Mouse (Mus musculus): ENCODE data around the gene Acads. TPM values are rescaled to one million over a fixed set of nuclear protein-coding genes. Genes with fewer than 3 reads are reported as not detected.

Acads gene
- polyA plus RNA-seq, 1 experiment from 2014 or later = 43.6 TPM

DNA sequence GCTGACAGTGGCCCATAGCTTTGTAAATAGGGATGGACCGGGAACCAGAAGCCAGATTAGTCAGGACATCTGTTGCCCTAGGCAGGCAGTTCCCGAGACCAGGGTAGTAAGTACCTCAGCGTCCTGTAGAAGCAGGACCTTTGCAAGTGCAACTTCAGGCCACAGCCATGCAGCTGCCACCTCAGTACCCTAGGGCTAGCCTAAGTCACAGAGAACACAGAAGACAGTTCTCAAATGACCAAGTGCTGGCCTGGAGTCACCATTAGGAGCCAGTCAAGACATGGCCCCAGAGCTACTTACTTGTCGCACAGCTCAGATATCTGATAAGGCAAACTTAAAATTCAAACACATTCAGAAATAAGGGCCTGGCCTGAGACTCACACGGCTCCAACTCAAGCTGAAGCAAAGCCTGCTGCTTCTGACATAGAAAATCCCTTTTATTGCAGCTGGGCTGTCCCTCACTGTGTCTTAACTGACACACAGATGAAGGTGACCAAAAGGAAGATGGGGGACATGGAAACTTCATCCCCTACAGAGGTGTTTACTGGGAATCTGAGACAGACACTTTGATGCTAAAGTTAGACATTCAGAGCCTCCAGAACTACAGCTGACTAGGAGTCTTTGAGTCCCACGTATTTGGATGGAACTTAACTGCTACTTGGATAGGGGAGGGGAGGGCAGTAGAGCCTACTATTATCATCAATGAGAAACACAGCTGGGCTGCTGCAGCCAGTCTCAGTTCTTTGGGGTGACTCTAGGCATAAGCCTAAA lies 27.0 kb upstream of the Acads start:
- no peaks in the 10 kb centered on the region for H3K4me1 ChIP-seq (ENCODE audit: insufficient read depth, low read depth, low read length)
- H3K4me2 ChIP-seq (replicated peaks; ENCODE audit: low read depth, low read length) = no peak overlapping the region
- H3K9me3 ChIP-seq (ENCODE audit: low read length) = no peaks in the 10 kb centered on the region
- TF ChIP-seq CTCF (IDR thresholded peaks at IDR 0.05) (no peak), EP300 (IDR thresholded peaks at IDR 0.05) (no peak)
- DNase-seq (ENCODE audit: low spot score) (no peak), ATAC-seq (no peak)
- WGBS = 77% methylated on average over 6 of the region's 6 CpGs
- H3K27ac ChIP-seq (ENCODE audit: low read length) = no peak overlapping the region
- H3K9ac ChIP-seq (replicated peaks; ENCODE audit: low read depth) = no peak overlapping the region
- H3K27me3 ChIP-seq (replicated peaks; ENCODE audit: insufficient read depth, low read length) = no peaks in the 10 kb centered on the region
- no peak overlapping the region for H3K4me3 ChIP-seq (ENCODE audit: low read depth, low read length)
- H3K36me3 ChIP-seq (ENCODE audit: insufficient read depth, low read length) = peaks cover 34% of the 10 kb centered on the region

DNA sequence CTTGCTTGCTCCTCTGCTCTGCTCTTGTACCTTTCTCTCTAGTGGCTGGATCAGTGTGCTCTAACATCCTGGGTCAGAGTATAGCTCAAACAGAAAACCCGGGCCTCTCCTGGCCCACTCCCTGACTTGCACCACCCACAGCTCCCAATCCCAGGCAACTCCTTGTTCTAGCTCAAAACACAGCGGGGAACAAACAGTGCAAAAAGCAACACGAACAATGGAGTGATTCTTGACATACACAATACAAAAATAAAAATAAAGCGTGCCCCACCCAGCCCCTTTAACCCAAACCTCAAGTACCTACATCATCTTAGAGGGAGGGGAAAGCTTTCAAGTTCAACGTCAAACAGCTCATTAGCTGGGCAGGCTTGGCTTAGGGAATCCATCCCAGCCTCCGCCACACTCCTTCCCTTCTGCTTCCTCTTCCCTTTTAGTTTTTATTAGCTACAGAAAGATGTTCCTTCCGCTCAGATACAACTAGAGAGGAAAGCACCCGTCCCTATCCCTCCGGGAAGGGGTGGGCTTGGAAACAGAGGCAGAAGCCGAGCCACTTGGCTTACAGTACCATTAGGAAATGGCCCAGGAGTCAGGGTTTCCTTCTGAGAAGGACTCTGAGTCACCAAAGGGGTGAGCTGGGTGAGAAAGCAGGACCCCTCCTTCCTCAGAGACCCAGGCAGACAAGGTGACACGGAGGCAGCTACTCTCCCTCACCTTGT lies 26.3 kb upstream of the Acads start:
- H3K4me3 ChIP-seq (ENCODE audit: low read depth, low read length) = no peak overlapping the region
- no peak overlapping the region for H3K4me2 ChIP-seq (replicated peaks; ENCODE audit: low read depth, low read length)
- DNase-seq (ENCODE audit: low spot score) (no peak), ATAC-seq (peak; percentile 66)
- H3K36me3 ChIP-seq (ENCODE audit: insufficient read depth, low read length) = peaks cover 32% of the 10 kb centered on the region
- H3K27me3 ChIP-seq (replicated peaks; ENCODE audit: insufficient read depth, low read length) = no peaks in the 10 kb centered on the region
- no peak overlapping the region for H3K9ac ChIP-seq (replicated peaks; ENCODE audit: low read depth)
- TF ChIP-seq EP300 (IDR thresholded peaks at IDR 0.05) = peak; percentile 47; the same call in 1 of the 2 replicates
- no peak for TF ChIP-seq CTCF (IDR thresholded peaks at IDR 0.05)
- no peaks in the 10 kb centered on the region for H3K4me1 ChIP-seq (ENCODE audit: insufficient read depth, low read depth, low read length)
- 0 out of 2 replicates have a peak overlapping the region, but pooled peaks have one; percentile 11 for H3K27ac ChIP-seq (ENCODE audit: low read length)
- H3K9me3 ChIP-seq (ENCODE audit: low read length) = no peaks in the 10 kb centered on the region
- WGBS = 60% methylated on average over 11 of the region's 11 CpGs

DNA sequence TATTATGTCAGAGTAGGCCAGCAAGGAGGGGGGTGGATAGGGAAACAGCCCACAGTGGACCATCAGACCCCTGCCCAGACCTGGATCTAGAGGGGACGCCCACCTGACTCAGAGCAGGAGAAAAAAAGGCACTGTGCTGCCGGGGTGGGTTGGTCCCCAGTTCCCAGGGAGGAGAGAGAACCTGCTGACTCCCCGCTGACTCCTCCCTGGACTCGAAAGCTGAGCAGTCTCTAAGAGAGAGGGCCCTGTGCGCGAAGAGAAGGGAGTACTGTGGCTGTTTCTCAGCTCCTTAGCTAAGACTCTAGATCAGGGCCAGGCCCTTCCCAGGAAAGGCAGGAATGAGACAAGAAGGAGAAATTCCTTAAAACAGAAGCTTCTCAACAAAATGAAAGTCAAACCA lies 25.3 kb upstream of the Acads start:
- H3K9me3 ChIP-seq (ENCODE audit: low read length) = no peaks in the 10 kb centered on the region
- H3K36me3 ChIP-seq (ENCODE audit: insufficient read depth, low read length) = peaks cover 23% of the 10 kb centered on the region

DNA sequence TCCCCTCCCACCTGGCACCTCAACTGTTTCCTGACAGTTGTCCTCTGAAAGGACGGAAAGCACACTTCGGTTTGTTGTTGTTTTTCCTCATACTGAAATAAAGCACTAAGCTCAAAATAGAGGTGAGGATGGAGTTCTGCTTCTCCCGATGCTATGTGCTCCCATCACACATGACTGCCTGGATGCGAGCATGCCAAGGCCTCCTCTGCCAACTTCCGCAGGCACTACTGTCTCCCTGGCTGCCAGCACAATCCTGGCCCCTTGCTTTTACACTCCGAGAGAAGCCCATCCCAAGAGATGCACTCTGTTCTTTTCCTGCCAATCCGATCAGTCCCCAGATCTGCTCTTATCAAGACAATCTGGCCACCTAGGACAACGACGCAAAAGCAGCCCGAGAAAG lies 24.4 kb upstream of the Acads start:
- Histone ChIP-seq H3K4me2 (replicated peaks; ENCODE audit: low read depth, low read length) (no peak overlapping the region), H3K27me3 (replicated peaks; ENCODE audit: insufficient read depth, low read length) (no peaks in the 10 kb centered on the region), H3K9me3 (ENCODE audit: low read length) (no peaks in the 10 kb centered on the region), H3K4me3 (ENCODE audit: low read depth, low read length) (no peak overlapping the region), H3K4me1 (ENCODE audit: insufficient read depth, low read depth, low read length) (no peaks in the 10 kb centered on the region), H3K27ac (ENCODE audit: low read length) (no peak overlapping the region), H3K36me3 (ENCODE audit: insufficient read depth, low read length) (peaks cover 19% of the 10 kb centered on the region), H3K9ac (replicated peaks; ENCODE audit: low read depth) (no peak overlapping the region)
- WGBS = 69% methylated on average over 10 of the region's 10 CpGs
- no peak for TF ChIP-seq EP300 (IDR thresholded peaks at IDR 0.05)
- no peak for TF ChIP-seq CTCF (IDR thresholded peaks at IDR 0.05)
- no peak for ATAC-seq
- DNase-seq (ENCODE audit: low spot score) = no peak

More for the DNA sequence above, 25.3 kb upstream of the Acads start:
- Histone ChIP-seq H3K4me3 (ENCODE audit: low read depth, low read length) (no peak overlapping the region), H3K27me3 (replicated peaks; ENCODE audit: insufficient read depth, low read length) (no peaks in the 10 kb centered on the region), H3K4me1 (ENCODE audit: insufficient read depth, low read depth, low read length) (no peaks in the 10 kb centered on the region), H3K4me2 (replicated peaks; ENCODE audit: low read depth, low read length) (no peak overlapping the region), H3K27ac (ENCODE audit: low read length) (peak overlapping the region; percentile 11; the same call in 1 of the 2 replicates), H3K9ac (replicated peaks; ENCODE audit: low read depth) (no peak overlapping the region)
- DNase-seq (ENCODE audit: low spot score) = no peak
- ATAC-seq = no peak
- TF ChIP-seq CTCF (IDR thresholded peaks at IDR 0.05) (no peak), EP300 (IDR thresholded peaks at IDR 0.05) (no peak)
- 68% methylated on average over 6 of the region's 6 CpGs for WGBS

DNA sequence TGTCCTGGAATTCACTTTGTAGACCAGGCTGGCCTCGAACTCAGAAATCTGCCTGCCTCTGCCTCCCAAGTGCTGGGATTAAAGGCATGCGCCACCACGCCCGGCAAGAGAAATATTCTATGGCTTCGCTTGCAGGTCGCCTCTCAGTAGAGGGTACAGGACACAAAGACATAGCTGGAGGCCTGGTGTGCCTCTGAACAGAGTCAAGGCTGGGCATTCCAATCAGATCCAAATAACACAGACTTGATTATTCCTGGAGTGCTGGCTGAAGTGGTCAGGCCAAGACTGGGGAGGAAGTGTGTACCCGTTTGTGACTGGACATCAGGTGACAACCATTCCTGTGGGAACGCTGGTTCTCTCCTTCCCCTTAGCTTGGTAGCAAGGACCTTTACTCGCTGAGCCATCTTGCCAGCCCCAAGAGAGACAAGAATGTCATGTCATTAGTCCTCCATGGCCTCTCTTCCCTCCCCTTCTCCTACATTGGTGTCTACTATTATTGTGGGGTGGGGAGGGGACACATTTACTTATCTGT lies 23.1 kb upstream of the Acads start:
- peaks cover 5% of the 10 kb centered on the region; the same call in 1 of the 2 replicates for H3K36me3 ChIP-seq (ENCODE audit: insufficient read depth, low read length)
- H3K27ac ChIP-seq (ENCODE audit: low read length) = no peak overlapping the region
- ATAC-seq = no peak
- no peak overlapping the region for H3K4me2 ChIP-seq (replicated peaks; ENCODE audit: low read depth, low read length)
- H3K27me3 ChIP-seq (replicated peaks; ENCODE audit: insufficient read depth, low read length) = no peaks in the 10 kb centered on the region
- no peak overlapping the region for H3K4me3 ChIP-seq (ENCODE audit: low read depth, low read length)
- no peak for DNase-seq (ENCODE audit: low spot score)
- H3K4me1 ChIP-seq (ENCODE audit: insufficient read depth, low read depth, low read length) = no peaks in the 10 kb centered on the region
- no peak overlapping the region for H3K9ac ChIP-seq (replicated peaks; ENCODE audit: low read depth)
- no peaks in the 10 kb centered on the region for H3K9me3 ChIP-seq (ENCODE audit: low read length)
- 89% methylated on average over 9 of the region's 9 CpGs for WGBS
- no peak for TF ChIP-seq EP300 (IDR thresholded peaks at IDR 0.05)
- no peak for TF ChIP-seq CTCF (IDR thresholded peaks at IDR 0.05)

DNA sequence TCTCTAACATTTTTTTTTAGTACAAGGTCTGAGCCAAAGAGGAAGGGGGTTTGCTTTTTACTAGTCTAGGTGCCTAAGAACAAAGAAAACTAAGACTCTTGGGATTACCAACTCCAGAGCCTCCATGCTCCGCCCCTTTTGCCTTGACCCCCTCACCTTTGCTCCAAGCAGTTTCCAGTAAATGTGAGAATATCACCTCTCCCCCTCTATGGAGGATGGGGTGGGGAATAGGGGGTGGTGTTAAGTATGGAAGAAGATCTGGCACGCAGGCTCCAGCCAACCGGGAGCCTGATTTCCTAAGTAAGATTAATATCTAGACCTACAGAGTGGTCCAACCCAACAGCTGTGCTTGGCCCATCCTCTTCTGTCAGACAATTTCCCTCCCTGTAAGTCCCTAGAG lies 21.6 kb upstream of the Acads start:
- 63% methylated on average over 3 of the region's 3 CpGs for WGBS
- H3K27ac ChIP-seq (ENCODE audit: low read length) = no peak overlapping the region
- H3K4me3 ChIP-seq (ENCODE audit: low read depth, low read length) = no peak overlapping the region
- no peaks in the 10 kb centered on the region for H3K4me1 ChIP-seq (ENCODE audit: insufficient read depth, low read depth, low read length)
- H3K9ac ChIP-seq (replicated peaks; ENCODE audit: low read depth) = no peak overlapping the region
- DNase-seq (ENCODE audit: low spot score) = no peak
- H3K36me3 ChIP-seq (ENCODE audit: insufficient read depth, low read length) = no peaks in the 10 kb centered on the region
- no peaks in the 10 kb centered on the region for H3K27me3 ChIP-seq (replicated peaks; ENCODE audit: insufficient read depth, low read length)
- no peak for ATAC-seq
- no peaks in the 10 kb centered on the region for H3K9me3 ChIP-seq (ENCODE audit: low read length)
- no peak for TF ChIP-seq EP300 (IDR thresholded peaks at IDR 0.05)
- no peak for TF ChIP-seq CTCF (IDR thresholded peaks at IDR 0.05)
- H3K4me2 ChIP-seq (replicated peaks; ENCODE audit: low read depth, low read length) = no peak overlapping the region

Measured in lung, postnatal 0 days (tissue).